Mouse (Mus musculus) MEL (cell line): Measurements from ENCODE around the gene Kif12.

ENCODE experiments used
- CTCF ChIP-seq, 3 experiments: IDR thresholded peaks in 2 of 3; conservative IDR thresholded peaks in 1 of 3; 2 replicates each; pipeline ENCODE4 v1.5.1; 2011 to 2012; ENCODE audit warnings: low read length in 3 of 3, low read depth in 2 of 3, mild to moderate bottlenecking in 2 of 3, improper control_type of control experiment in 1 of 3, inconsistent platforms in 1 of 3, mixed read lengths in 1 of 3, moderate library complexity in 1 of 3; ENCODE audit not compliant: control insufficient read depth in 1 of 3, insufficient read depth in 1 of 3, poor library complexity in 1 of 3, severe bottlenecking in 1 of 3
- MAFK ChIP-seq: IDR thresholded peaks from 2 replicates; pipeline ENCODE4 v1.6.1; 2011; ENCODE audit warnings: low read depth, mild to moderate bottlenecking, low read length, improper control_type of control experiment, borderline replicate concordance
- MAX ChIP-seq: IDR thresholded peaks from 2 replicates; pipeline ENCODE4 v1.6.1; 2011; ENCODE audit warnings: low read length, improper control_type of control experiment

GRCm38 (mm10) chr4:63213907-63214621, 42.1 kb upstream of the Kif12 start, which contains the start of gene Col27a1:
- TF ChIP-seq MAFK (no peak), CTCF (IDR thresholded peaks at IDR 0.05 in 2 of 3, conservative IDR thresholded peaks at IDR 0.05 in 1 of 3; ENCODE audit: control insufficient read depth in 1 of 3, insufficient read depth in 1 of 3, low read depth in 2 of 3, low read length in 3 of 3, poor library complexity in 1 of 3, severe bottlenecking in 1 of 3) (no peak), MAX (no peak)
